Mouse (Mus musculus): ENCODE measurements at regions not wholly inside any gene's neighbourhood (a gene's known extent, or its start where the extent isn't known, plus 50 kb on each side); places are given as distances from the start of the nearest gene placed in this dataset.

GRCm38 (mm10) chr6:66263918-66264317, 271.3 kb upstream of the Mad2l1 start:
- 81% methylated on average over 1 of the region's 1 CpGs for WGBS
- Histone ChIP-seq H3K4me2 (no peak overlapping the region), H3K4me3 (no peak overlapping the region), H3K9ac (no peak overlapping the region), H3K4me1 (replicated peaks) (no peaks in the 10 kb centered on the region), H3K27me3 (no peaks in the 10 kb centered on the region), H3K36me3 (no peaks in the 10 kb centered on the region), H3K9me3 (0 out of 2 replicates have a peak, but pooled peaks cover 4% of the 10 kb centered on the region), H3K27ac (replicated peaks) (no peak overlapping the region)
- no peak for ATAC-seq (ENCODE audit: low FRiP score, low read depth)

- 56% methylated on average over 3 of the region's 3 CpGs for WGBS
- ATAC-seq (ENCODE audit: low FRiP score, low read depth): no peak
Measured at GRCm38 (mm10) chr6:66268427-66268826, 266.8 kb upstream of the Mad2l1 start.

GRCm38 (mm10) chr6:66271414-66272206, 263.6 kb upstream of the Mad2l1 start:
- WGBS: 90% methylated on average over 6 of the region's 6 CpGs
- Histone ChIP-seq H3K27ac (replicated peaks) (no peak overlapping the region), H3K4me1 (replicated peaks) (no peaks in the 10 kb centered on the region), H3K36me3 (no peaks in the 10 kb centered on the region), H3K4me2 (no peak overlapping the region), H3K9me3 (no peaks in the 10 kb centered on the region), H3K4me3 (no peak overlapping the region), H3K27me3 (no peaks in the 10 kb centered on the region), H3K9ac (no peak overlapping the region)
- no peak for ATAC-seq (ENCODE audit: low FRiP score, low read depth)

More at GRCm38 (mm10) chr6:66268427-66268826, 266.8 kb upstream of the Mad2l1 start:
- no peak overlapping the region for H3K9ac ChIP-seq
- H3K9me3 ChIP-seq: no peaks in the 10 kb centered on the region
- H3K4me1 ChIP-seq (replicated peaks): no peaks in the 10 kb centered on the region
- H3K4me3 ChIP-seq: no peak overlapping the region
- H3K36me3 ChIP-seq: no peaks in the 10 kb centered on the region
- H3K27ac ChIP-seq (replicated peaks): no peak overlapping the region
- H3K27me3 ChIP-seq: no peaks in the 10 kb centered on the region
- no peak overlapping the region for H3K4me2 ChIP-seq

- H3K9ac ChIP-seq: no peak overlapping the region
- no peak overlapping the region for H3K4me3 ChIP-seq
- no peaks in the 10 kb centered on the region for H3K27me3 ChIP-seq
- H3K27ac ChIP-seq (replicated peaks): no peak overlapping the region
- WGBS: 91% methylated on average over 2 of the region's 2 CpGs
- H3K36me3 ChIP-seq: no peaks in the 10 kb centered on the region
- no peak for ATAC-seq (ENCODE audit: low FRiP score, low read depth)
- no peaks in the 10 kb centered on the region for H3K9me3 ChIP-seq
- H3K4me1 ChIP-seq (replicated peaks): no peaks in the 10 kb centered on the region
- no peak overlapping the region for H3K4me2 ChIP-seq
Measured at GRCm38 (mm10) chr6:66272216-66272615, 263.0 kb upstream of the Mad2l1 start.

- no peak overlapping the region for H3K4me3 ChIP-seq
- H3K9me3 ChIP-seq: 0 out of 2 replicates have a peak, but pooled peaks cover 3% of the 10 kb centered on the region
- no peaks in the 10 kb centered on the region for H3K4me1 ChIP-seq (replicated peaks)
- H3K9ac ChIP-seq: no peak overlapping the region
- no peak for ATAC-seq (ENCODE audit: low FRiP score, low read depth)
- no peaks in the 10 kb centered on the region for H3K36me3 ChIP-seq
- WGBS: 95% methylated on average over 4 of the region's 4 CpGs
- no peaks in the 10 kb centered on the region for H3K27me3 ChIP-seq
- H3K4me2 ChIP-seq: no peak overlapping the region
- no peak overlapping the region for H3K27ac ChIP-seq (replicated peaks)
Measured at GRCm38 (mm10) chr6:66274737-66275136, 260.5 kb upstream of the Mad2l1 start.

GRCm38 (mm10) chr6:66280701-66281100, 254.5 kb upstream of the Mad2l1 start:
- Histone ChIP-seq H3K4me1 (replicated peaks) (no peaks in the 10 kb centered on the region), H3K9ac (no peak overlapping the region), H3K27me3 (no peaks in the 10 kb centered on the region), H3K36me3 (no peaks in the 10 kb centered on the region), H3K4me3 (no peak overlapping the region), H3K27ac (replicated peaks) (no peak overlapping the region), H3K4me2 (no peak overlapping the region), H3K9me3 (0 out of 2 replicates have a peak, but pooled peaks cover 3% of the 10 kb centered on the region)
- WGBS: 85% methylated on average over 8 of the region's 8 CpGs
- no peak for ATAC-seq (ENCODE audit: low FRiP score, low read depth)

- WGBS: 79% methylated on average over 6 of the region's 6 CpGs
- Histone ChIP-seq H3K9me3 (0 out of 2 replicates have a peak, but pooled peaks cover 3% of the 10 kb centered on the region), H3K4me3 (no peak overlapping the region), H3K4me1 (replicated peaks) (no peaks in the 10 kb centered on the region), H3K27ac (replicated peaks) (no peak overlapping the region), H3K9ac (no peak overlapping the region), H3K27me3 (no peaks in the 10 kb centered on the region), H3K36me3 (no peaks in the 10 kb centered on the region), H3K4me2 (no peak overlapping the region)
- no peak for ATAC-seq (ENCODE audit: low FRiP score, low read depth)
Measured at GRCm38 (mm10) chr6:66282566-66283115, 252.5 kb upstream of the Mad2l1 start.

- no peak for ATAC-seq (ENCODE audit: low FRiP score, low read depth)
- no peak overlapping the region for H3K9ac ChIP-seq
- no peaks in the 10 kb centered on the region for H3K9me3 ChIP-seq
- no peak overlapping the region for H3K4me3 ChIP-seq
- no peak overlapping the region for H3K4me2 ChIP-seq
- 89% methylated on average over 4 of the region's 4 CpGs for WGBS
- H3K4me1 ChIP-seq (replicated peaks): no peaks in the 10 kb centered on the region
- H3K27ac ChIP-seq (replicated peaks): no peak overlapping the region
- H3K36me3 ChIP-seq: no peaks in the 10 kb centered on the region
- no peaks in the 10 kb centered on the region for H3K27me3 ChIP-seq
Measured at GRCm38 (mm10) chr6:66283521-66283920, 251.7 kb upstream of the Mad2l1 start.

GRCm38 (mm10) chr6:66287607-66288006, 247.6 kb upstream of the Mad2l1 start:
- no peak for ATAC-seq (ENCODE audit: low FRiP score, low read depth)
- H3K4me2 ChIP-seq: no peak overlapping the region

GRCm38 (mm10) chr6:66289196-66289595, 246.0 kb upstream of the Mad2l1 start:
- ATAC-seq (ENCODE audit: low FRiP score, low read depth): no peak
- Histone ChIP-seq H3K9ac (no peak overlapping the region), H3K36me3 (no peaks in the 10 kb centered on the region), H3K27ac (replicated peaks) (no peak overlapping the region), H3K9me3 (no peaks in the 10 kb centered on the region), H3K27me3 (no peaks in the 10 kb centered on the region), H3K4me2 (no peak overlapping the region), H3K4me1 (replicated peaks) (no peaks in the 10 kb centered on the region), H3K4me3 (no peak overlapping the region)
- 83% methylated on average over 3 of the region's 3 CpGs for WGBS

More at GRCm38 (mm10) chr6:66287607-66288006, 247.6 kb upstream of the Mad2l1 start:
- Histone ChIP-seq H3K27me3 (no peaks in the 10 kb centered on the region), H3K4me1 (replicated peaks) (no peaks in the 10 kb centered on the region), H3K27ac (replicated peaks) (no peak overlapping the region), H3K9ac (no peak overlapping the region), H3K36me3 (no peaks in the 10 kb centered on the region), H3K9me3 (no peaks in the 10 kb centered on the region), H3K4me3 (no peak overlapping the region)

GRCm38 (mm10) chr6:66291576-66291975, 243.6 kb upstream of the Mad2l1 start:
- H3K9ac ChIP-seq: no peak overlapping the region
- no peaks in the 10 kb centered on the region for H3K4me1 ChIP-seq (replicated peaks)
- no peaks in the 10 kb centered on the region for H3K36me3 ChIP-seq
- 75% methylated on average over 2 of the region's 2 CpGs for WGBS
- no peak overlapping the region for H3K4me2 ChIP-seq
- no peaks in the 10 kb centered on the region for H3K27me3 ChIP-seq
- no peak overlapping the region for H3K4me3 ChIP-seq
- ATAC-seq (ENCODE audit: low FRiP score, low read depth): no peak
- H3K9me3 ChIP-seq: no peaks in the 10 kb centered on the region
- no peak overlapping the region for H3K27ac ChIP-seq (replicated peaks)

- no peak for ATAC-seq (ENCODE audit: low FRiP score, low read depth)
- no peak overlapping the region for H3K27ac ChIP-seq (replicated peaks)
Measured at GRCm38 (mm10) chr6:66298056-66298455, 237.1 kb upstream of the Mad2l1 start.

More at GRCm38 (mm10) chr6:66298056-66298455, 237.1 kb upstream of the Mad2l1 start:
- Histone ChIP-seq H3K4me1 (replicated peaks) (no peaks in the 10 kb centered on the region), H3K9ac (no peak overlapping the region), H3K4me3 (no peak overlapping the region), H3K9me3 (no peaks in the 10 kb centered on the region), H3K36me3 (no peaks in the 10 kb centered on the region), H3K4me2 (no peak overlapping the region), H3K27me3 (no peaks in the 10 kb centered on the region)
- 60% methylated on average over 4 of the region's 4 CpGs for WGBS
